Mouse (Mus musculus): ENCODE measurements around the gene Gm5475. TPM values are rescaled to one million over a fixed set of nuclear protein-coding genes. Genes with fewer than 3 reads are reported as not detected.
"Not testable (repeated sequence)": the region's sequence is repeated elsewhere in the genome, so short reads cannot be mapped to it uniquely, and the experiment has no call there.

Gm5475 gene
- polyA plus RNA-seq (2015; fragmentation: Nextera tagmentation; extraction: Ambion mirVana) = 0.10 TPM in 1 of 2 replicates, not detected in the other

GRCm38 (mm10) chr15:100421758-100422197, at the start of gene Gm5475:
Gene Gm5475 (plus strand): TSS chr15:100422147.
- Histone ChIP-seq H3K27ac (replicated peaks) (peak within 1 kb of the TSS; percentile 52), H3K4me3 (peak within 1 kb of the TSS; percentile 91), H3K4me1 (replicated peaks) (peaks cover 58% of the 10 kb centered on the region), H3K4me2 (peak within 1 kb of the TSS; percentile 80), H3K27me3 (peaks cover 29% of the 10 kb centered on the region), H3K9ac (peak within 1 kb of the TSS; percentile 97)
- 38% methylated on average over 3 of the region's 3 CpGs for WGBS
- not testable (repeated sequence) for H3K9me3 ChIP-seq; ATAC-seq (ENCODE audit: low read depth); H3K36me3 ChIP-seq

DNA sequence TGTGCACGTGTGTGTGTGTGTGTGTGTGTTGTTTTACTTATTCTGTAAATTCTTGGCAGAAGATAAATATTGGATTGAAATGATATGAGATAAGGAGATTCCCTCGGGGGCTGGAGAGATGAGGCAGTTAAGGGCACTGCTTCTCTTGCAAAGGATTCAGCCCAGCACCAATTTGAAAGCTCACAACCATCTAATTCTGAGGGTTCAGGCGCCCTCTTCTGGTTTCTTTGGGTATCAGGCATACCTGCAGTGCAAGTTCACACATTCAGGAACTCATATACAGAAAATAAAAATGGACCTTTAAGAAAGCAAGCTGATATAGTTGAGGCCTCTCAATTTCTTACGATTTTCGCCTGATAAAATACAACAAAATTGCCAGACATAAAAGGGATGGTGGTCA, 46.9 kb upstream of the Gm5475 start:
- no peak for ATAC-seq (ENCODE audit: low read depth)

GRCm38 (mm10) chr15:100377847-100378505, 44.0 kb upstream of the Gm5475 start:
- WGBS = 41% methylated on average over 4 of the region's 9 CpGs
- H3K27ac ChIP-seq (replicated peaks) = not testable (repeated sequence)

More for the DNA sequence above, 46.9 kb upstream of the Gm5475 start:
- Histone ChIP-seq H3K4me3 (no peak overlapping the region), H3K27ac (replicated peaks) (no peak overlapping the region), H3K9ac (no peak overlapping the region), H3K27me3 (no peaks in the 10 kb centered on the region), H3K9me3 (no peaks in the 10 kb centered on the region), H3K4me2 (no peak overlapping the region), H3K36me3 (no peaks in the 10 kb centered on the region), H3K4me1 (replicated peaks) (0 out of 2 replicates have a peak, but pooled peaks cover under 1% of the 10 kb centered on the region)
- WGBS = 43% methylated on average over 5 of the region's 5 CpGs

DNA sequence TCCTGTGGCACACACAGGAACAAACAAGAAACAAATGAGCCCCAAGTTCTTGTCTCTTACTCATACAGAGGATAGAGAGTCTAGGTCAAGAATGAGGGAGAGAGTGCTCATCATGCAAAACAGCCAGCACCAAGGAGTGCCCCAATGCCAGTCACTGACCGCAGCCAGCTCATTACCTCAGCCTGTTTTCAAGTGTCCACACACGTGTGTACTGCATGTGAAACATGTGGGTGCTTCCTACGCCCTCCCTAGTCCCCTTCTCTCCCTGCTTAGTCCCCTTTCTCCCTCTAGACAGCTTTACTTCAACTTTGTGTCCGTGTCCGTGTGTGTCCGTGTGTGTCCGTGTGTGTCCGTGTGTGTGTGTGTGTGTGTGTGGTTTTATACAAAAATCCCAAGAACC, 42.3 kb upstream of the Gm5475 start:
- 90% methylated on average over 8 of the region's 8 CpGs for WGBS
- H3K4me2 ChIP-seq = no peak overlapping the region
- no peaks in the 10 kb centered on the region for H3K9me3 ChIP-seq
- H3K4me1 ChIP-seq (replicated peaks) = 0 out of 2 replicates have a peak, but pooled peaks cover 6% of the 10 kb centered on the region
- no peak overlapping the region for H3K9ac ChIP-seq
- no peak overlapping the region for H3K27ac ChIP-seq (replicated peaks)
- no peak overlapping the region for H3K4me3 ChIP-seq
- H3K36me3 ChIP-seq = no peaks in the 10 kb centered on the region
- no peak for ATAC-seq (ENCODE audit: low read depth)
- H3K27me3 ChIP-seq = no peaks in the 10 kb centered on the region

More at GRCm38 (mm10) chr15:100377847-100378505, 44.0 kb upstream of the Gm5475 start:
- not testable (repeated sequence) for H3K4me1 ChIP-seq (replicated peaks); H3K4me3 ChIP-seq; H3K9me3 ChIP-seq; H3K4me2 ChIP-seq; H3K36me3 ChIP-seq; H3K9ac ChIP-seq; H3K27me3 ChIP-seq
- peak; percentile 48; the same call in 1 of the 2 replicates for ATAC-seq (ENCODE audit: low read depth)

GRCm38 (mm10) chr15:100380104-100380503, 41.8 kb upstream of the Gm5475 start:
- WGBS = 61% methylated on average over 2 of the region's 2 CpGs
- Histone ChIP-seq H3K4me1 (replicated peaks) (0 out of 2 replicates have a peak, but pooled peaks cover 6% of the 10 kb centered on the region), H3K4me2 (no peak overlapping the region), H3K27me3 (no peaks in the 10 kb centered on the region), H3K9ac (no peak overlapping the region), H3K27ac (replicated peaks) (no peak overlapping the region), H3K4me3 (no peak overlapping the region), H3K36me3 (no peaks in the 10 kb centered on the region), H3K9me3 (no peaks in the 10 kb centered on the region)
- no peak for ATAC-seq (ENCODE audit: low read depth)

GRCm38 (mm10) chr15:100385705-100386104, 36.2 kb upstream of the Gm5475 start:
- Histone ChIP-seq H3K9ac (no peak overlapping the region), H3K4me2 (no peak overlapping the region), H3K27ac (replicated peaks) (no peak overlapping the region), H3K4me1 (replicated peaks) (0 out of 2 replicates have a peak, but pooled peaks cover 8% of the 10 kb centered on the region), H3K9me3 (no peaks in the 10 kb centered on the region), H3K27me3 (no peaks in the 10 kb centered on the region), H3K4me3 (no peak overlapping the region), H3K36me3 (no peaks in the 10 kb centered on the region)
- 94% methylated on average over 9 of the region's 9 CpGs for WGBS
- ATAC-seq (ENCODE audit: low read depth) = no peak

DNA sequence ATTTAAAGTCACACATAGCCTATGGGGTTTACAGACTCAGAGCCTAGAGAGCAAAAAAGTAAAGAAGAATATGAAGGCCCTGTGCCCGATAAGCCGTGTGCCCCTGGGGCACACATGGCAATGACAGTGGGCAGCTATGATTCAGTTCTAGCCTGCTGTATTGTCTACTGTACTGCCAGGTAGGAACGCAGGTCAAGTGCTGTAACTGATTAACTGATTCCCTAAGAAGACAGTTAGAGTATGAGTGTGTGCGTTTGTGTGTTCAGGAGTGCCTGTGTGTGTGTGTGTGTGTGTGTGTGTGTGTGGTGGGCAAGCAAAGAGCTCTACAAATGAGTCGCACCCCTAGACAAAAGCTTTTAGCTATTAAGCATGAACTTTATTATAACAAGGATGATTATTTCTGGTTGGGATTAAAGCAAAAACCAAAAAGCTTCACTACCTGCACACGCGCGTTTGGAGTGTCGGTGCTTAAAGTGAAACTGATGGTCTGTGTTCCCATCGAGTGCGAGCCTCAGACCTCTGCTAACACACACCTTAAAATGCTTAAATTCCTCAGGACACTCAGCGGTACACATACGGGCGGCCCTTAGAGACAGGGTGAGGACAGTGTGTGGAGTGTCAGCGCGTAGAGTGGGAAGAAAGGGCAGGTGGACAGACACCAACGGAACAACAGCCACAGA, 34.3 kb upstream of the Gm5475 start:
- Histone ChIP-seq H3K4me1 (replicated peaks) (0 out of 2 replicates have a peak, but pooled peaks cover 8% of the 10 kb centered on the region), H3K9me3 (no peaks in the 10 kb centered on the region), H3K9ac (no peak overlapping the region), H3K4me3 (no peak overlapping the region), H3K27me3 (no peaks in the 10 kb centered on the region), H3K36me3 (peaks cover 3% of the 10 kb centered on the region; the same call in 1 of the 2 replicates), H3K4me2 (no peak overlapping the region), H3K27ac (replicated peaks) (no peak overlapping the region)
- ATAC-seq (ENCODE audit: low read depth) = no peak
- 94% methylated on average over 17 of the region's 17 CpGs for WGBS

GRCm38 (mm10) chr15:100388224-100388835, 33.6 kb upstream of the Gm5475 start:
- no peaks in the 10 kb centered on the region for H3K27me3 ChIP-seq
- H3K27ac ChIP-seq (replicated peaks) = no peak overlapping the region
- H3K4me3 ChIP-seq = no peak overlapping the region
- peaks cover 8% of the 10 kb centered on the region for H3K36me3 ChIP-seq
- H3K9ac ChIP-seq = no peak overlapping the region
- H3K4me1 ChIP-seq (replicated peaks) = 0 out of 2 replicates have a peak, but pooled peaks cover 8% of the 10 kb centered on the region
- ATAC-seq (ENCODE audit: low read depth) = no peak
- 93% methylated on average over 16 of the region's 16 CpGs for WGBS
- no peaks in the 10 kb centered on the region for H3K9me3 ChIP-seq
- no peak overlapping the region for H3K4me2 ChIP-seq

DNA sequence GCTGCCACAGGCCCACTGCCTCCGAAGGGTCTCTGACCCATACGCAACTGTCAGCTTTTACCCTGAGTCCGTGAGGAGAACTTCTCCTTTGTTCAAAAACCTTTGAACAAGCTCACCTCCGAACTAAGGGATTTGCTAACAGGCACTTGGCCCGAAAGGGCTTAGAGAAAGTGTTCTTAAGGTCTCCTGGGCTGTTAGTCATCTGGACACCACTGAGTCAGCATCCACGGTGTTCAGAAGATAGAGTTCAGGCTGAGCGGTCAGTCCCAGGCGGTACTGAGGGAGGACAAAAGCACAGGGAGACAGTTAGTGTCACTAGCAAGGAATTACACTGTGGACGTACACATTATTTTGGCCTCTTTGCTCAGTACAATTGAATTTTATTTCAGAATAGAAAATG, 33.1 kb upstream of the Gm5475 start:
- Histone ChIP-seq H3K36me3 (peaks cover 14% of the 10 kb centered on the region), H3K9ac (no peak overlapping the region), H3K4me2 (no peak overlapping the region), H3K4me1 (replicated peaks) (0 out of 2 replicates have a peak, but pooled peaks cover 8% of the 10 kb centered on the region), H3K27ac (replicated peaks) (no peak overlapping the region), H3K4me3 (no peak overlapping the region), H3K27me3 (no peaks in the 10 kb centered on the region), H3K9me3 (no peaks in the 10 kb centered on the region)
- ATAC-seq (ENCODE audit: low read depth) = no peak
- WGBS = 69% methylated on average over 9 of the region's 9 CpGs

DNA sequence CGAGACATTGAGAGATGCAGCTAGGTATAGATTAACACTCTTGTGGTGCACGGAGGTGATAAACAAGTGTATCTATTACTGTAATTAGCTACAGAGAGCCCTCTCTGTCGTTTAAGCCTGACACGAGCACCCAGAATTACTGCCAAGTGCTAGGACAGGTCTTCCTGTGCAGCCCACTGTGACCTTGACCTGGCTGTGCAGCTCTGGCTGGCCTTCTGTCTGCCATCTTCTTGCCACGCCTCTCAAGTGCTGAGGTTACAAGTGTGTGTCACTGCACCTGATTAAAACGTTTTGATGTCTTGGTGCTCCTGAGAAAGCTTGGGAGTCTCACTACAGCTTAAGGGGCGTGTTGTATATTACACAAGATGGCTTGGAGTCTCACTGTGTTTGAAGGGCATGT, 30.9 kb upstream of the Gm5475 start:
- no peak overlapping the region for H3K4me3 ChIP-seq
- peaks cover 36% of the 10 kb centered on the region for H3K36me3 ChIP-seq
- H3K4me1 ChIP-seq (replicated peaks) = 0 out of 2 replicates have a peak, but pooled peaks cover 8% of the 10 kb centered on the region
- no peaks in the 10 kb centered on the region for H3K9me3 ChIP-seq
- 84% methylated on average over 7 of the region's 7 CpGs for WGBS
- no peak overlapping the region for H3K4me2 ChIP-seq
- no peak for ATAC-seq (ENCODE audit: low read depth)
- H3K9ac ChIP-seq = no peak overlapping the region
- no peak overlapping the region for H3K27ac ChIP-seq (replicated peaks)
- H3K27me3 ChIP-seq = no peaks in the 10 kb centered on the region

DNA sequence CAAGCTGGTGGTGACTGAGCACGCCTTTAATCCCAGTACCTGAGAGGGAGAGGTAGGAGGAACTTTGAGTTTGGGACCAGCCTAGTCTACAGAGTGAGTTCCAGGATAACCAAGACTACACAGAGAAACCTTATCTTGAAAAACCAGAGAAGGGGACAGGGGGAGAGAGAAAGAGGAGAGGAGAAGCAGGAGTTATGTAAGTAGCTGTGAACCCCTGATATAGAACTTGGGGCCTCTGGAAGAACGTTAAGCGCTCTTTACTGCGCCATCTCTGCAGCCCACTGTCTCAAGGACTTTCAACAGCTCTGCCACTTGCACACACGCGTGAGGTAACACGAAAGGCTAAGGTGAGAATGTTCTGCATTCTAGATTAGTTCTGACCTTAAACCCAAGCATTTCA, 30.3 kb upstream of the Gm5475 start:
- Histone ChIP-seq H3K4me3 (no peak overlapping the region), H3K9ac (no peak overlapping the region), H3K9me3 (no peaks in the 10 kb centered on the region), H3K27me3 (no peaks in the 10 kb centered on the region), H3K4me2 (no peak overlapping the region), H3K27ac (replicated peaks) (no peak overlapping the region), H3K4me1 (replicated peaks) (0 out of 2 replicates have a peak, but pooled peaks cover 8% of the 10 kb centered on the region), H3K36me3 (peaks cover 41% of the 10 kb centered on the region)
- 91% methylated on average over 7 of the region's 7 CpGs for WGBS
- no peak for ATAC-seq (ENCODE audit: low read depth)

GRCm38 (mm10) chr15:100393016-100393415, 28.9 kb upstream of the Gm5475 start:
- Histone ChIP-seq H3K4me2 (no peak overlapping the region), H3K27me3 (no peaks in the 10 kb centered on the region), H3K9me3 (no peaks in the 10 kb centered on the region), H3K4me3 (no peak overlapping the region), H3K27ac (replicated peaks) (no peak overlapping the region), H3K4me1 (replicated peaks) (0 out of 2 replicates have a peak, but pooled peaks cover 8% of the 10 kb centered on the region), H3K36me3 (peaks cover 55% of the 10 kb centered on the region), H3K9ac (no peak overlapping the region)
- no peak for ATAC-seq (ENCODE audit: low read depth)
- WGBS = 72% methylated on average over 11 of the region's 11 CpGs

Data from neural tube, embryonic 13.5 days (tissue).